In genomic region chr13:113374084-113374405, GRCm38 (mm10) we compare ENCODE assay signal across 16 mouse cellular contexts.
DNase-seq lines count a peak whose midpoint lies in the region; ATAC-seq lines count a peak whose summit lies in the region.
"Had no signal": no experiment of that assay in that cellular context is flagged by ENCODE, and none has a peak within 500 bp of the region (broad histone marks: within the 10 kb centered on the region; RNA-seq: fewer than 3 reads in every experiment).

No protein-coding gene starts in this region.

- ATAC-seq in forebrain, embryonic 15.5 days (replicated peaks): peak; percentile 85
- ATAC-seq: lung, postnatal 0 days; midbrain, embryonic 13.5 days had no signal

- 25% methylated on average over 2 of the region's 2 CpGs for WGBS in forebrain, embryonic 15.5 days
- 78% methylated on average over 2 of the region's 2 CpGs for WGBS in forebrain, embryonic 10.5 days

- no peak for DNase-seq in forebrain, embryonic 10.5 days (ENCODE audit: extremely low spot score, low spot score)
- peak; percentile 40 for DNase-seq in 3T3-L1 (ENCODE audit: low read depth, low spot score)
- DNase-seq in embryo, embryonic 10.5 days (ENCODE audit: low spot score): peak; percentile 60
- DNase-seq in forelimb bud, embryonic 11.5 days (ENCODE audit: low read depth, low spot score): peak; percentile 29
- DNase-seq in frontal cortex, postnatal 10 days (ENCODE audit: low spot score in 2 of 2): no peak
- no peak for DNase-seq in heart, adult 9 months (ENCODE audit: low spot score in 2 of 2)
- DNase-seq in left cerebral cortex, postnatal 36 days (ENCODE audit: low spot score in 2 of 2): no peak
- DNase-seq: cerebellum, adult 8-10 months; gastrocnemius, postnatal 10 days; liver had no signal

- H3K9ac ChIP-seq in forebrain, embryonic 15.5 days (replicated peaks): no peak overlapping the region
- H3K9ac ChIP-seq: heart, embryonic 15.5 days; hindbrain, embryonic 13.5 days; kidney, embryonic 15.5 days; midbrain, embryonic 13.5 days had no signal

- no peaks in the 10 kb centered on the region for H3K4me1 ChIP-seq in forebrain, embryonic 15.5 days
- peaks cover 3% of the 10 kb centered on the region for H3K4me1 ChIP-seq in forebrain, embryonic 10.5 days
- H3K4me1 ChIP-seq: heart, embryonic 15.5 days; hindbrain, embryonic 13.5 days; midbrain, embryonic 13.5 days had no signal

- no peak overlapping the region for H3K4me3 ChIP-seq in forebrain, embryonic 15.5 days
- no peak overlapping the region for H3K4me3 ChIP-seq in forebrain, embryonic 10.5 days
- H3K4me3 ChIP-seq: heart, embryonic 15.5 days; hindbrain, embryonic 13.5 days; kidney, embryonic 15.5 days; midbrain, embryonic 13.5 days had no signal

- no peaks in the 10 kb centered on the region for H3K9me3 ChIP-seq in forebrain, embryonic 15.5 days
- no peaks in the 10 kb centered on the region for H3K9me3 ChIP-seq in forebrain, embryonic 10.5 days
- H3K9me3 ChIP-seq: heart, embryonic 15.5 days; hindbrain, embryonic 13.5 days; kidney, embryonic 15.5 days; midbrain, embryonic 13.5 days had no signal

- H3K4me2 ChIP-seq in forebrain, embryonic 15.5 days (replicated peaks): no peak overlapping the region
- H3K4me2 ChIP-seq: heart, embryonic 15.5 days; hindbrain, embryonic 13.5 days; kidney, embryonic 15.5 days; midbrain, embryonic 13.5 days had no signal

- intact Hi-C loops in left cerebral cortex, postnatal 36 days (cut with DNase I): no loop called here

- H3K36me3 ChIP-seq in forebrain, embryonic 15.5 days: no peaks in the 10 kb centered on the region
- no peaks in the 10 kb centered on the region for H3K36me3 ChIP-seq in forebrain, embryonic 10.5 days (replicated peaks)
- H3K36me3 ChIP-seq: heart, embryonic 15.5 days; hindbrain, embryonic 13.5 days; kidney, embryonic 15.5 days; midbrain, embryonic 13.5 days had no signal

- no peak overlapping the region; the same call in 1 of the 2 replicates for H3K27ac ChIP-seq in forebrain, embryonic 15.5 days (replicated peaks)
- H3K27ac ChIP-seq in forebrain, embryonic 10.5 days: no peak overlapping the region
- H3K27ac ChIP-seq: heart, embryonic 15.5 days; hindbrain, embryonic 13.5 days; kidney, embryonic 15.5 days; midbrain, embryonic 13.5 days had no signal

- H3K27me3 ChIP-seq in forebrain, embryonic 15.5 days: no peaks in the 10 kb centered on the region
- H3K27me3 ChIP-seq in forebrain, embryonic 10.5 days (ENCODE audit: poor library complexity, severe bottlenecking): no peaks in the 10 kb centered on the region
- H3K27me3 ChIP-seq: heart, embryonic 15.5 days; hindbrain, embryonic 13.5 days; kidney, embryonic 15.5 days; midbrain, embryonic 13.5 days had no signal

Comparison
In these comparisons a context has a peak if more than half of its experiments do, and no peak if none do; other contexts are left out.
1. DNase-seq: peak in 3T3-L1 (single experiment), embryo, embryonic 10.5 days (single experiment) and forelimb bud, embryonic 11.5 days (single experiment); none in forebrain, embryonic 10.5 days (single experiment), frontal cortex, postnatal 10 days (0 of 2), heart, adult 9 months (0 of 2) and left cerebral cortex, postnatal 36 days (0 of 2).